In the genomic region with DNA sequence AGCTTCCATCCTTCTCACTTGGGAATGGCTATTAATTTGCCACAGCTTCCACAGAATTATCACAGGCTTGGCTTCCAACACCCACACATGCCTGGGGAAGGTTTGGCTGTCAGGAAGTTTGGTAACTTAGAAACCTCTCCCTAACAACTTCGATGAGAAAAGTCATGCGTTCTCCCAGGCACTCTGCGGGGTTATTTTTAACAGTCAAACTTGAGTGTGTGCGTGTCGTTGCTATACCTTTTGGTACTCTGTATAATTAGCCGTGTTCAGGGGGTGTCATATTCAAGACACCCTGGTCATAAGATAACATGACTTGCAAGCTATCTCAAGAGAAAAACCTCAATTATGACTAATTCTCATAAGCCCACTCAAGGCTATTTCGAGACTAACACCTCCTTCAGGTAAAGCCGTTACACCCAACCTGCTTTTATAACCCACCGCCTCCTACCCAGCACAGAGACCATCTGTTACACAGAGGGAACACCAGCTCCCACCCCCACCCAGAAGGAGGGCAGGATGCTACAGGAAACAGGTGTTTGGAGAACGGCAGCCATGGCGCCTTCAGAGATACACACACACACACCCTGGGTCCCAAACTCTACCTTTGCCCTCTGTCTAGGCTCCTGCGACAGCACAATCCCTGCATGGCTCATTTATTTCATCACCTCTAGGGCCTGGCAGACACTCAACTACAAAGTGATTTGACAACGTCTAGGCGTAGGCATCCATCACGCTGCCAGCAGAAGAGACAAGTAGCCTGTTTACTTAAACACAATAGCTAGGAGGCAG, we compare ENCODE assay signal across 10 mouse cellular contexts. TPM values are rescaled to one million over a fixed set of nuclear protein-coding genes. Genes with fewer than 3 reads are reported as not detected.
DNase-seq lines count a peak whose midpoint lies in the region; ATAC-seq and TF ChIP-seq lines count a peak whose summit lies in the region.
"Had no signal": no experiment of that assay in that cellular context is flagged by ENCODE, and none has a peak within 500 bp of the region (broad histone marks: within the 10 kb centered on the region; RNA-seq: fewer than 3 reads in every experiment).

No protein-coding gene starts in this region.

- H3K4me2 ChIP-seq in embryonic facial prominence, embryonic 13.5 days, result 0 out of 2 replicates have a peak overlapping the region, but pooled peaks have one; percentile 59

- ATAC-seq in embryonic facial prominence, embryonic 13.5 days (ENCODE audit: insufficient number of reproducible peaks, insufficient read depth, low FRiP score, low TSS enrichment, low read depth), result no peak

- no peak overlapping the region for H3K4me3 ChIP-seq in embryonic facial prominence, embryonic 13.5 days
- H3K4me3 ChIP-seq in embryonic facial prominence, embryonic 10.5 days, result no peak overlapping the region
- peak overlapping the region; percentile 97 for H3K4me3 ChIP-seq in testis, adult 2 months (ENCODE audit: control insufficient read depth, low read depth, low read length)

- no peak for TF ChIP-seq CTCF in testis, adult 2 months (IDR thresholded peaks at IDR 0.05; ENCODE audit: control insufficient read depth, insufficient read depth, insufficient replicate concordance, low read depth, low read length)

- H3K4me1 ChIP-seq in embryonic facial prominence, embryonic 13.5 days, result peaks cover 24% of the 10 kb centered on the region
- H3K4me1 ChIP-seq in embryonic facial prominence, embryonic 10.5 days, result peaks cover 25% of the 10 kb centered on the region
- peaks cover 24% of the 10 kb centered on the region for H3K4me1 ChIP-seq in testis, adult 2 months (ENCODE audit: control insufficient read depth, insufficient read depth, low read length)

- no peaks in the 10 kb centered on the region for H3K36me3 ChIP-seq in embryonic facial prominence, embryonic 13.5 days
- no peaks in the 10 kb centered on the region for H3K36me3 ChIP-seq in embryonic facial prominence, embryonic 10.5 days (replicated peaks)
- H3K36me3 ChIP-seq in testis, adult 2 months (ENCODE audit: control insufficient read depth, insufficient read depth, low read length), result no peaks in the 10 kb centered on the region

- H3K9ac ChIP-seq in embryonic facial prominence, embryonic 13.5 days, result no peak overlapping the region

- no peak for DNase-seq in embryonic facial prominence, embryonic 10.5 days (ENCODE audit: low spot score)
- no peak for DNase-seq in testis, postnatal 14 days (ENCODE audit: low spot score)
- peak; percentile 50 for DNase-seq in kidney, postnatal 10 days
- peak; percentile 65 for DNase-seq in thymus, postnatal 4 days
- no peak for DNase-seq in adrenal gland, adult 18-20 months (ENCODE audit: low spot score in 2 of 2)
- no peak for DNase-seq in adipocyte (ENCODE audit: low spot score)

- peaks cover 6% of the 10 kb centered on the region for H3K27me3 ChIP-seq in embryonic facial prominence, embryonic 13.5 days
- 0 out of 2 replicates have a peak, but pooled peaks cover 4% of the 10 kb centered on the region for H3K27me3 ChIP-seq in embryonic facial prominence, embryonic 10.5 days (replicated peaks; ENCODE audit: low read depth, poor library complexity, severe bottlenecking)
- no peaks in the 10 kb centered on the region for H3K27me3 ChIP-seq in testis, adult 2 months (ENCODE audit: control insufficient read depth, insufficient read depth, low read length)

- 0 out of 2 replicates have a peak, but pooled peaks have one; percentile 25 for TF ChIP-seq POLR2A in testis, adult 2 months (IDR thresholded peaks at IDR 0.05; ENCODE audit: control insufficient read depth, low read depth, low read length)

- no peaks in the 10 kb centered on the region for H3K9me3 ChIP-seq in embryonic facial prominence, embryonic 13.5 days
- H3K9me3 ChIP-seq in embryonic facial prominence, embryonic 10.5 days, result no peaks in the 10 kb centered on the region

- 69% methylated on average over 15 of the region's 15 CpGs for WGBS in embryonic facial prominence, embryonic 13.5 days
- WGBS in embryonic facial prominence, embryonic 10.5 days, result 78% methylated on average over 15 of the region's 15 CpGs

- H3K27ac ChIP-seq in embryonic facial prominence, embryonic 13.5 days, result no peak overlapping the region
- no peak overlapping the region for H3K27ac ChIP-seq in embryonic facial prominence, embryonic 10.5 days (replicated peaks)
- peak overlapping the region; percentile 64 for H3K27ac ChIP-seq in testis, adult 2 months (ENCODE audit: control insufficient read depth, insufficient read depth, low read depth, low read length)
- H3K27ac ChIP-seq: macrophage had no signal

RNA-seq across cellular contexts. Expression of gene Pla2g2c, which starts 0.9 kb away (rescaled TPM):
- polyA plus RNA-seq in embryonic facial prominence, embryonic 13.5 days (2015; fragmentation: Nextera tagmentation; extraction: Ambion mirVana), result 0.21 and 0.69 TPM in 2 replicates
- 0.52 and 0.65 TPM in 2 replicates for polyA plus RNA-seq in embryonic facial prominence, embryonic 10.5 days (2016; fragmentation: Nextera tagmentation; extraction: Ambion mirVana)
- polyA plus RNA-seq in testis, adult 2 months (2012; rRNA removed), result 148 and 161 TPM in 2 replicates
- under 1 TPM in 1 of 2 experiments, not detected in 1; 0.19 TPM for total RNA-seq in adrenal gland, adult 18-20 months (2021)
- polyA plus RNA-seq: macrophage; spleen, adult 2 months had no signal

RNA-seq across cellular contexts. Expression of gene Ubxn10, which starts 13.3 kb away (rescaled TPM):
- 0.58 and 0.65 TPM in 2 replicates for polyA plus RNA-seq in embryonic facial prominence, embryonic 13.5 days (2015; fragmentation: Nextera tagmentation; extraction: Ambion mirVana)
- polyA plus RNA-seq in embryonic facial prominence, embryonic 10.5 days (2016; fragmentation: Nextera tagmentation; extraction: Ambion mirVana), result 1.3 and 1.4 TPM in 2 replicates
- 371 and 394 TPM in 2 replicates for polyA plus RNA-seq in testis, adult 2 months (2012; rRNA removed)
- total RNA-seq in adrenal gland, adult 18-20 months (2021), result under 1 TPM; 0.70 to 0.99 TPM
- polyA plus RNA-seq: macrophage had no signal

RNA-seq across cellular contexts. Expression of gene Pla2g2f, which starts 33.7 kb away (rescaled TPM):
- 1.1 and 1.5 TPM in 2 replicates for polyA plus RNA-seq in embryonic facial prominence, embryonic 13.5 days (2015; fragmentation: Nextera tagmentation; extraction: Ambion mirVana)
- not detected in 2 replicates for polyA plus RNA-seq in embryonic facial prominence, embryonic 10.5 days (2016; fragmentation: Nextera tagmentation; extraction: Ambion mirVana)
- polyA plus RNA-seq in testis, adult 2 months (2012; rRNA removed), result not detected in 2 replicates
- 10 to 100 TPM; 27.9 to 38.5 TPM for total RNA-seq in adrenal gland, adult 18-20 months (2021)
- polyA plus RNA-seq: macrophage had no signal

RNA-seq across cellular contexts. Expression of gene Pla2g2d, which starts 51.8 kb away (rescaled TPM):
- 0.19 and 0.22 TPM in 2 replicates for polyA plus RNA-seq in embryonic facial prominence, embryonic 13.5 days (2015; fragmentation: Nextera tagmentation; extraction: Ambion mirVana)
- polyA plus RNA-seq in embryonic facial prominence, embryonic 10.5 days (2016; fragmentation: Nextera tagmentation; extraction: Ambion mirVana), result 0.26 and 0.80 TPM in 2 replicates
- polyA plus RNA-seq in testis, adult 2 months (2012; rRNA removed), result 0.36 and 0.38 TPM in 2 replicates
- 1 to 10 TPM; 1.3 to 2.5 TPM for total RNA-seq in adrenal gland, adult 18-20 months (2021)
- polyA plus RNA-seq: macrophage had no signal

Comparison
In these comparisons a context has a peak if more than half of its experiments do, and no peak if none do; other contexts are left out.
1. DNase-seq: peak in kidney, postnatal 10 days (single experiment) and thymus, postnatal 4 days (single experiment); none in embryonic facial prominence, embryonic 10.5 days (single experiment), testis, postnatal 14 days (single experiment), adrenal gland, adult 18-20 months (0 of 2) and adipocyte (single experiment).
2. RNA of gene Pla2g2c, which starts 0.9 kb away (polyA plus RNA-seq): 148 to 161 TPM in testis, adult 2 months; 0.21 to 0.69 TPM in embryonic facial prominence, embryonic 13.5 days and 0.52 to 0.65 TPM in embryonic facial prominence, embryonic 10.5 days; every median in the first group is over 10 times any median in the second.
3. RNA of gene Ubxn10, which starts 13.3 kb away (polyA plus RNA-seq): 371 to 394 TPM in testis, adult 2 months; 1.3 to 1.4 TPM in embryonic facial prominence, embryonic 10.5 days and 0.58 to 0.65 TPM in embryonic facial prominence, embryonic 13.5 days; every median in the first group is over 100 times any median in the second.